Mouse (Mus musculus) embryo, embryonic 10 days (tissue): ENCODE measurements around the gene Per2.
A peak's percentile ranks its signal among the peaks of the same experiment; 100 is the strongest.

Experiments
- DNase-seq: peaks from one replicate; pipeline ENCODE4 v3.0.0-alpha.2; 2015; ENCODE audit warnings: low spot score

Per2 gene

GRCm38 (mm10) chr1:91434905-91435304 is 24.2 kb downstream of the Per2 start:
- DNase-seq: no peak

GRCm38 (mm10) chr1:91430761-91431160 is 28.4 kb downstream of the Per2 start:
- DNase-seq: no peak

GRCm38 (mm10) chr1:91429212-91429611 is 29.9 kb downstream of the Per2 start:
- DNase-seq: no peak

DNA sequence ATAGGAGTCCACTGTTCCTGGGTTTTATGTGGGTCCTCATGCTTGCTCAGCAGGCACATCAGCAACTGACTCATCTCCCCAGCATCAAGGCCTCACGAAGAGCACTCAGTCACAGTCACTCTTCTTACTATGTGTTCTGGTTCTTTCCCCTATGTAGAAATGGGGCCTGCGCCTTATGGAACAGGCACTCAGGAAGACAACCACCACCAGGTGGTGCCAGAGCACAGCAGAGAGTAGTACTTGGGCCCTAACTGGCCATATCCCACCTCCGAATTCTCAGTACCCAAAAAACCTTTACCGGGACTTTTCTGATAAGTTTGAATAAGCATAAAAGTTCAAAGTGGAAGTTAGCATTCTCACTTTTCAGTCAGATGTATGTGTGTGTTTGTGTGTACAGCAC is 30.5 kb downstream of the Per2 start:
- DNase-seq: peak; percentile 90

GRCm38 (mm10) chr1:91426397-91426796 is 32.7 kb downstream of the Per2 start:
- DNase-seq: no peak

- DNase-seq: no peak
Measured at GRCm38 (mm10) chr1:91420601-91421065, 38.5 kb downstream of the Per2 start.

GRCm38 (mm10) chr1:91419862-91420600 is 39.1 kb downstream of the Per2 start:
- no peak for DNase-seq

- no peak for DNase-seq
Measured at GRCm38 (mm10) chr1:91417991-91418390, 41.1 kb downstream of the Per2 start.

DNA sequence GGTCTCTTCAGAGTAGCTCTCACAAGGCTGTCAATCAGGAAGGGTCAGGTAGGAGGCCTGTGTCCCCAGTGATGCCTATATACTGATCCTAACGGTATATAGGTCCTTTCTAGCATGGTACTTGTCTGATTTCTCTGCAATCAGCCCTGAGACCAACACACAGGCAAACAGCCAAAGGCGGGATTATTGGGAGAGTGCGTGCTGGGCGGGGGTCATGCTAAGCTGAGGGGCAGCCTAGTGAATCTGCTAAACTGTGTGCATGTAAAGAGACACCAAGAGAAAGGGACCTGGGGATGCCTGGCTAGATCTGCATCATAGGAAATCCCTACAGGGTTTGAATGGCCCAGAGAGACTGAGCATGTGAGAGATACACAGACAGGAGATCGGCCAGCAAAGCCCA is 43.8 kb downstream of the Per2 start:
- DNase-seq: no peak

DNA sequence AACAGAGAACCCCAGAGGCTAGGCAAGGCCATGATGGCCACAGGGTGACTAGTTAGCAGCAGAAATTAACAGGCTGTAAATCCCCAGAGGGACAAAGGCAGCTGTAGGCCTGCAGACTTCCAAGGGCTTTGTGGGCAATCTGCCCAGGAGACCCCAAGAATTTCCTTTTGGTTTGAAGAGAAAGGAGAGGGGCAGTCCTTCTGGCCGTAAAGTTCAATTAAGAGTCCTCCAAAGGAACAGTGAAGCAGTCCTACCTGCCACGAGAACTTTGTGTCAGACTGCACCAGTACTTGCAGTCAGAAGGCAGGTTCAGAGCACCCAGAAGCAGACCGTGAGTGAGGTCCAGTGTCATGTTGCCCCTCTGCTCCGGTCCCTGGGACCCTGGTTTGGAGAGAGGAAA is 44.2 kb downstream of the Per2 start:
- no peak for DNase-seq

DNA sequence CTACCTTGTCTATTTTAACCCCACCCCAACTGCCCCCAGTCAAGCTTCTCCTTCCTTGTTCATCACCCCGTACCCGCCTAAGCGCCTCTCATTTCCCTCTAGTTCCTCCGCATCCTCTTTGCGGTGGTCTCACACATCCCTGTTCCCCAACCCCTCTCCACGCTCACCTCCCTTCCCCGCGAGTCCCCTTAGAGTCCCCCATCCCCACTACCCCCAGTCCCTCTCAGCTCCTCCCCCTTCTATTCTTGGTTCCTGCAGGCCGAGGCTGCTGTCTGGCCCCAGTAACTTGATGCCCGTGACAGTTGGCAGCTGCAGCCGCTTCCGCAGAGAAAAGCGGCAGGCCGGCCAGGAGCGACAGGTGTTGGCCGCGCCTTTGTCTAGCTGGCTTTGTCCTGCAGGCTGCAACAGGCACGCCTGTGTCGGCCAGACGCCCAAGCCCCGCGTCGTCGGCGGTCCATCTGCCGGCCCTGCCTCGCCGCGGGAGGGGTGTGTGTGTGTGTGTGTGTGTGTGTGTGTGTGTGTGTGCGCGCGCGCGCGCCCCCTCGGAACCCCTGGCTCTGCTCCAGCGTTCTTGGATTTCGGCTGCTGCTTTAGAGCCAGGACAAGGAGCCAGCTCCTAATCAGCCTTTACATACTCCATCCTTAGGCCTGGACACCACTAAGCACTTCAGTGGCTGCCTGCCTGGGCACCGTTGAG is 45.1 kb downstream of the Per2 start, which contains the start of gene Hes6:
TSS of gene Hes6 (minus strand) at position 141 of the 697 bp plus-strand sequence.
- peak; percentile 86 for DNase-seq

GRCm38 (mm10) chr1:91413536-91413897 is 45.6 kb downstream of the Per2 start:
- no peak for DNase-seq

GRCm38 (mm10) chr1:91413030-91413506 is 46.1 kb downstream of the Per2 start:
- DNase-seq: peak; percentile 98

DNA sequence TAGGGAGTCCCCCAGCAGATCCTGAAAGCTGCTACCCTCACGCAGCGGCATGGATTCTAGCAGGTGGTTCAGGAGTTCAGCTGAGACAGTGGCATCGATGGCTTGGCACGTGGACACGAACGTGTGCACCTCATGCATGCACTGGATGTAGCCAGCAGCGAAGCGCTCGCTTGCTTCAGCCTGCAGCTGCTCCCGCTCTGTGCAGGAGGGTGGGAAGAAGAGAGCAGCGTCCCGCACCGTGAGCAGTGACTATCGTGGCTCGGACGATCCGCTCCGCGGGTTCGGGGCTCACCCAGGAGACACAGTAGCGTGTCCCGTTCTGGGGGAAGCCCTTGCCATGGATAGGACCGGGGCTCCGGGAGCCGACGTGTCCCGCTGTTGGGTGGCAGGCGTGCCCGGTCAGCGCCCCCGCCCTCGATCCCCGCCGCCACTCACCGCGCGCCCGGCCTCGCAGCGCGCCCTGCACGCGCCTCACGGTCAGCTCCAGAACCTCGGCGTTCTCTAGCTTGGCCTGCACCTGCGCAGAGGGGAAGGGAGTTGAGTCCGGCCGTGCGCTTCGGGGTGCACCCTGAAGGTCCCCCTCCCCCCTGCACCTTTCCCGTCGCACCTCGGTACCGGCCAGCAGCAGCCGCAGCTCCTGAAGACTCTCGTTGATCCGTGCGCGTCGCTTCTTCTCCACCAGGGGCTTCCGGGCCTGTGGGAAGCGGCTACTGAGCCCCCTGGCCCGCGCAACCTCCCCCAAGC is 46.7 kb downstream of the Per2 start:
- DNase-seq: peak; percentile 68

DNA sequence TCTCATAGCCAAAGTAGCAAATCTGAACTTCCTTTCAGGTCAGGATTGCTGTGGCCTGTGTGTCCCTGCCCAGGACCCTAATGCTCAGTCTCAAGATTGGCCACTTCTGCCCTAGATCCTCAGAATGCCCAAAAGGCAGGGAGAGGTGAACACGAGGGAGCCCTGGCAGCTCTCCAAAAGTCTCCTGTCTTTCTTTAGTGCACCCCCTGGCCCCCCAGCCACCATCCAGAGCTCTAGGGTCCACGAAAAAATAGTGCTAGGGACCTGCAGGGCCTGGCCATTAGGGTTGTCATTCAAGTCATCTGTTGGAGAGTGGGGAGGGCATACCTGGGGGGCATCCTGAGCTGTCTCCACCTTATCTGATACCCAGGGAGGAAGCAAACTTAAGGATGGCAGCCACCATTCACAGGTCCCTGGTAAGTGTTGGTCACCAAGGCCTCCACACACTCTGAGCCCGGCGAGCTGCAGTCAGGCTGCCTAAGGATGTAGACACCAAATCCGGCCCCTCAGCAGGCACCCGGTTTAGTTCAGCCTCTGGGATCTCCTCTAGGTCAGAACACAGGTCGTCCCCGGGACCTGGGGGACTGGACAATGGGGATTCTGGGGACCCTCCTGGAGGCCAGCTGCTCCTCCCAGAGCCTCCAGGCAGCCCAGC is 47.4 kb downstream of the Per2 start:
- DNase-seq: no peak

DNA sequence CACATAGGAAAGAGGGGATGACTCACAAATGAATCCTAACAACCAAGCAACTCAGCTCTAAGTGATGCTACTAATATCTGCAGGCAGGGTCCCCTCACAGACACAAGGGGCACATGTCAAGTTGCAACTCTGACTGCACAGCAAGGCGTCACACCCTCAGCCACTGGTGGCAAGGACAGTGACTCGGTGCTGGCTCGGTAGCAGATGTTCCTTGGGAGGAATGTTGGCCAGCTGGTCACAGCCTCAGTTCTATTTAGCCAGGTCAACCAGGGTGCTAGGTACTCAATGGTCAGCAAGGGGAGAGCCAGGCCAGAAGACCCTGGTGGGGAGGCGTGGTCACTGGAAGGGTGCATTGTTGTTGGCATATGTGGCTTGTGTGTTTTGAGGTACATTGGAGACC is 51.3 kb downstream of the Per2 start:
- DNase-seq: no peak

DNA sequence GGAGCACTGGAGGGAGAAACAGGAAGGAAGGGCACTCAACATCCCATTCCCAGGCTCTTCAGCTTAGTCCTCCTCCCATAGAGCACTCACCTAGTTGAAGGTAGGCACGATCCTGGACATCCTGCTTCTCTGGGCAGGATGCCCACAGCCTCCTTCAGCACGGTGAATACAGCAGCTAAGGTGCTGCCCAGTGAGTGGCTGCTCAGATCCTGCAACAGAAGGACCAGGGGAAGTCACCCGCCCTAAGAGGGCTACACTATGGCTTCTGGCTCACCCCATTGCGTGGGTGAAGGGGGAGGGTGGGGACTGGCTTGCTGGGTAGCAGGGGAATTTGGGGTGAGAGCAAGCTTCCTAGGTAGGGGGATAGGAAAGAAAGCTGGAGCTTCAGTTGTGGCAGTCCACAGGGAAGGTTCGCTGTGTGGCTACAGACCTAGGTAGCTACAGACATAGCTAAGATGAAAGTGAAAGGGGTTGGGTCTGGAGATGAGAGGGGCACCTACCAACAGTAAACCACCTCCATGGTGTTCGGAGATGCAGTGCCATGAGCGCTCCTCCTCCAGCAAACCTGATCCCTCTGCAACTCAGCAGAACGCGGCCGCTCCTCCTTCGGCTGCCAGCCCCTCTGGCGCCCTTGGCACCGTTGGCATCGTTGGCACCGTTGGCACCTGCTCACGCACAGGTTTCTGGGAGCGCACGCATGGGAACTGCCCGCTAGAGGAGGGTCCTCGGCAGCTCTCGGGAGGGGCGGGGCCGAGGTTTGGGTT is 53.5 kb downstream of the Per2 start:
- DNase-seq: no peak

- no peak for DNase-seq
Measured at GRCm38 (mm10) chr1:91404976-91405375, 54.1 kb downstream of the Per2 start.

DNA sequence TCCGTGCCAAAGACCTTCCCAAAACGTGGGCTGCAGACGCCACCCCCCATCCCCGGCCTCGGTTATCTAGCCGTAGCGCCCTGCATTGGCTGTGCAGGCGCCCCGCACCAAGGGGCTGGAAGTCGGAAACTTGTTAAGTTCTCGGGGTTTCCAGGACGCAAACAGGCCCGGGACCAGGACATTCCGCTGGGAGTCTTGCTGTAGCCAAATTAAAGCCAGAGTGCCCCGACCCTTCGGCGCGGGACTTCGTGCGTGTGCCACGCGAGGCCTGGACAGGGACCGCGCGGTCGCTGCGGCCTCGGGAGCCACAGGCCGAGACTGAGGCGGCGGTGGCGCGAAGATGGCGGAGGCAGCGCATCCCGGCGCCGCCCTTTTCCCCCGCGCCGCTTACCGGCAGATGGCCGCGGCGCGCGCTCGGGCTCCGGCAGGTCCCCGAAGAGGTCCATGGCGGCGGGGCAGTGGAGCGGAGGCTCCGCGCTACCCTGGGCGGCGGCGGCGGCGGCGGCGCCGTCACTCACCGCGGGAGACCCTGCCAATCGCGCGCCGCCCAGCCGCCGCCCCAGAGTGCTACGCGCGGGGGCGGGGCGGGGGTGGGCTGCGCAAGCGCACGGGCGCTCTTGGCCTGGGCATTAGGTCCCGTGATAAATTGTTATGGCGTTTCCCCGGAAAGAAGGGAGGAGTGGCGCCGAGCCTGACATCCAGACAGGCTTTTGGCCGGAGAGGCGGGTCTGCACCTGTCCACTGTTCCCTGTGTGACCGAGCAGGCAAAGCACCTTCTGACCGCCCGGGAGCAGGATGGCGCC is 60.7 kb downstream of the Per2 start, which contains the start of gene Ilkap:
TSS of gene Ilkap (minus strand) at position 556 of the 803 bp plus-strand sequence.
- peak; percentile 87 for DNase-seq

- peak; percentile 18 for DNase-seq
Measured at GRCm38 (mm10) chr1:91397927-91398259, 61.2 kb downstream of the Per2 start.

- no peak for DNase-seq
Measured at GRCm38 (mm10) chr1:91390369-91390768, 68.8 kb downstream of the Per2 start.
